Mouse (Mus musculus) CH12.LX (cell line): Measurements from ENCODE around the gene Prkce. TPM values are rescaled to one million over a fixed set of nuclear protein-coding genes. Genes with fewer than 3 reads are reported as not detected.
A peak's percentile ranks its signal among the peaks of the same experiment; 100 is the strongest.

Experiments
- DNase-seq: peaks from one replicate; pipeline ENCODE4 v3.0.0-alpha.2; 2013; ENCODE audit errors: extremely low read depth
- H3K27ac ChIP-seq: 2 replicates; pipeline ENCODE4 v1.5.1; 2012; ENCODE audit warnings: low read depth, mild to moderate bottlenecking, control low read depth, moderate library complexity; ENCODE audit not compliant: insufficient read depth
- H3K27me3 ChIP-seq: replicated peaks from 2 replicates; pipeline ENCODE3; 2012; ENCODE audit warnings: inconsistent platforms
- H3K36me3 ChIP-seq, 2 experiments: replicated peaks in 1 of 2; 2 replicates each; pipeline versions ENCODE3 to v1.6.1; 2012; ENCODE audit warnings: inconsistent platforms in 1 of 2, low read length in 1 of 2, mild to moderate bottlenecking in 1 of 2, mixed read lengths in 1 of 2, moderate library complexity in 1 of 2; ENCODE audit not compliant: control insufficient read depth in 1 of 2, insufficient read depth in 1 of 2
- H3K4me1 ChIP-seq, 2 experiments: 2 replicates each; pipeline ENCODE4 v1.6.1; 2012; ENCODE audit warnings: inconsistent platforms in 1 of 2, moderate library complexity in 1 of 2; ENCODE audit not compliant: insufficient read depth in 2 of 2, control insufficient read depth in 1 of 2
- H3K4me2 ChIP-seq: 2 replicates; pipeline ENCODE4 v1.6.1; 2012; ENCODE audit warnings: low read depth, mild to moderate bottlenecking, control low read depth; ENCODE audit not compliant: poor library complexity, insufficient read depth, severe bottlenecking
- H3K4me3 ChIP-seq, 3 experiments: fragments of 150-350 bp in 1 of 3; sonication (generic) in 1 of 3; replicated peaks in 1 of 3; 2 replicates each; pipeline versions ENCODE3 to v1.5.1; 2011 to 2012; ENCODE audit warnings: low read depth in 2 of 3, low read length in 2 of 3, mild to moderate bottlenecking in 2 of 3, moderate library complexity in 2 of 3, control low read depth in 1 of 3, improper control_type of control experiment in 1 of 3, inconsistent platforms in 1 of 3, mixed read lengths in 1 of 3; ENCODE audit not compliant: poor library complexity in 1 of 3
- H3K79me2 ChIP-seq: replicated peaks from 2 replicates; pipeline ENCODE4 v1.6.1; 2012; ENCODE audit warnings: mild to moderate bottlenecking, moderate library complexity; ENCODE audit not compliant: control insufficient read depth, poor library complexity, insufficient read depth, severe bottlenecking; ENCODE audit errors: extremely low read depth
- H3K9ac ChIP-seq: 2 replicates; pipeline ENCODE4 v1.6.1; 2012; ENCODE audit warnings: low read depth, mild to moderate bottlenecking, control low read depth, moderate library complexity; ENCODE audit not compliant: insufficient read depth
- H3K9me3 ChIP-seq: replicated peaks from 2 replicates; pipeline ENCODE3; 2012; ENCODE audit warnings: low read length, inconsistent platforms, mixed read lengths
- BHLHE40 ChIP-seq: IDR thresholded peaks from 2 replicates; pipeline ENCODE4 v1.6.1; 2011; ENCODE audit warnings: mild to moderate bottlenecking, low read depth, low read length, improper control_type of control experiment
- CHD1 ChIP-seq: IDR thresholded peaks from 2 replicates; pipeline ENCODE4 v1.6.1; 2012; ENCODE audit warnings: low read depth, low read length, improper control_type of control experiment, inconsistent platforms
- CHD2 ChIP-seq: IDR thresholded peaks from 2 replicates; pipeline ENCODE4 v1.6.1; 2011; ENCODE audit warnings: low read length, improper control_type of control experiment
- CTCF ChIP-seq, 2 experiments: IDR thresholded peaks in 1 of 2; conservative IDR thresholded peaks in 1 of 2; 2 replicates each; pipeline ENCODE4 v1.5.1; 2011 to 2012; ENCODE audit warnings: low read depth in 2 of 2, low read length in 2 of 2, improper control_type of control experiment in 1 of 2, inconsistent platforms in 1 of 2, mild to moderate bottlenecking in 1 of 2, moderate library complexity in 1 of 2
- E2F4 ChIP-seq: IDR thresholded peaks from 2 replicates; pipeline ENCODE4 v1.6.1; 2011; ENCODE audit warnings: low read depth, low read length, improper control_type of control experiment; ENCODE audit not compliant: insufficient replicate concordance
- ELF1 ChIP-seq: IDR thresholded peaks from 2 replicates; pipeline ENCODE4 v1.6.1; 2014; ENCODE audit warnings: low read depth, mild to moderate bottlenecking, inconsistent platforms, low read length, improper control_type of control experiment
- EP300 ChIP-seq: IDR thresholded peaks from 2 replicates; pipeline ENCODE4 v1.6.1; 2011; ENCODE audit warnings: low read length, improper control_type of control experiment
- ETS1 ChIP-seq: conservative IDR thresholded peaks from 2 replicates; pipeline ENCODE4 v1.6.1; 2012; ENCODE audit warnings: low read depth, mild to moderate bottlenecking, inconsistent platforms, low read length, improper control_type of control experiment, moderate library complexity
- GABPA ChIP-seq: IDR thresholded peaks from 2 replicates; pipeline ENCODE4 v1.6.1; 2012; ENCODE audit warnings: low read depth, low read length, improper control_type of control experiment, inconsistent platforms; ENCODE audit not compliant: insufficient replicate concordance
- HCFC1 ChIP-seq: IDR thresholded peaks from 2 replicates; pipeline ENCODE4 v1.6.1; 2012; ENCODE audit warnings: low read depth, mild to moderate bottlenecking, inconsistent platforms, low read length, improper control_type of control experiment
- IRF4 ChIP-seq: IDR thresholded peaks from 2 replicates; pipeline ENCODE4 v1.6.1; 2014; ENCODE audit warnings: low read depth, mild to moderate bottlenecking, inconsistent platforms, low read length, improper control_type of control experiment
- JUN ChIP-seq: IDR thresholded peaks from 2 replicates; pipeline ENCODE4 v1.6.1; 2011; ENCODE audit warnings: low read depth, mild to moderate bottlenecking, low read length, improper control_type of control experiment, moderate library complexity; ENCODE audit not compliant: insufficient read depth
- JUND ChIP-seq: conservative IDR thresholded peaks from 2 replicates; pipeline ENCODE4 v1.6.1; 2011; ENCODE audit warnings: low read depth, low read length, improper control_type of control experiment
- KAT2A ChIP-seq: IDR thresholded peaks from 2 replicates; pipeline ENCODE4 v1.6.1; 2012; ENCODE audit warnings: low read length, improper control_type of control experiment, inconsistent platforms; ENCODE audit not compliant: insufficient replicate concordance
- MAFK ChIP-seq: IDR thresholded peaks from 2 replicates; pipeline ENCODE4 v1.6.1; 2011; ENCODE audit warnings: low read length, improper control_type of control experiment; ENCODE audit not compliant: insufficient replicate concordance
- MAX ChIP-seq: IDR thresholded peaks from 2 replicates; pipeline ENCODE4 v1.6.1; 2011; ENCODE audit warnings: low read length, improper control_type of control experiment
- MAZ ChIP-seq: IDR thresholded peaks from 2 replicates; pipeline ENCODE4 v1.6.1; 2012; ENCODE audit warnings: low read depth, mild to moderate bottlenecking, inconsistent platforms, low read length, improper control_type of control experiment, moderate library complexity
- MEF2A ChIP-seq: IDR thresholded peaks from 2 replicates; pipeline ENCODE4 v1.6.1; 2014; ENCODE audit warnings: low read depth, mild to moderate bottlenecking, inconsistent platforms, low read length, improper control_type of control experiment, borderline replicate concordance
- MXI1 ChIP-seq: IDR thresholded peaks from 2 replicates; pipeline ENCODE4 v1.6.1; 2011; ENCODE audit warnings: mild to moderate bottlenecking, low read depth, low read length, improper control_type of control experiment
- MYC ChIP-seq: IDR thresholded peaks from 2 replicates; pipeline ENCODE4 v1.6.1; 2011; ENCODE audit warnings: low read depth, mild to moderate bottlenecking, improper control_type of control experiment, low read length
- NELFE ChIP-seq: IDR thresholded peaks from 2 replicates; pipeline ENCODE4 v1.6.1; 2011; ENCODE audit warnings: low read depth, low read length, improper control_type of control experiment
- NRF1 ChIP-seq: IDR thresholded peaks from 2 replicates; pipeline ENCODE4 v1.6.1; 2014; ENCODE audit warnings: low read depth, mild to moderate bottlenecking, inconsistent platforms, low read length, improper control_type of control experiment, moderate library complexity
- PAX5 ChIP-seq: IDR thresholded peaks from 2 replicates; pipeline ENCODE4 v1.6.1; 2012; ENCODE audit warnings: low read length, inconsistent platforms, mixed read lengths
- POLR2A ChIP-seq: IDR thresholded peaks from 2 replicates; pipeline ENCODE4 v1.6.1; 2011; ENCODE audit warnings: low read depth, mild to moderate bottlenecking, improper control_type of control experiment, low read length
- POLR2AphosphoS2 ChIP-seq: IDR thresholded peaks from 2 replicates; pipeline ENCODE4 v1.6.1; 2011; ENCODE audit warnings: low read depth, low read length, improper control_type of control experiment
- RAD21 ChIP-seq: IDR thresholded peaks from 2 replicates; pipeline ENCODE4 v1.6.1; 2011; ENCODE audit warnings: low read depth, mild to moderate bottlenecking, low read length, improper control_type of control experiment, moderate library complexity
- RCOR1 ChIP-seq: conservative IDR thresholded peaks from 2 replicates; pipeline ENCODE4 v1.6.1; 2012; ENCODE audit warnings: low read depth, mild to moderate bottlenecking, inconsistent platforms, low read length, improper control_type of control experiment
- SIN3A ChIP-seq: IDR thresholded peaks from 2 replicates; pipeline ENCODE4 v1.6.1; 2012; ENCODE audit warnings: low read length, improper control_type of control experiment, inconsistent platforms
- SMC3 ChIP-seq: IDR thresholded peaks from 2 replicates; pipeline ENCODE4 v1.6.1; 2011; ENCODE audit warnings: low read depth, low read length, improper control_type of control experiment
- TBP ChIP-seq: conservative IDR thresholded peaks from 2 replicates; pipeline ENCODE4 v1.6.1; 2011; ENCODE audit warnings: low read depth, low read length, improper control_type of control experiment
- TCF12 ChIP-seq: IDR thresholded peaks from 2 replicates; pipeline ENCODE4 v1.6.1; 2014; ENCODE audit warnings: low read depth, mild to moderate bottlenecking, inconsistent platforms, low read length, improper control_type of control experiment
- UBTF ChIP-seq: IDR thresholded peaks from 2 replicates; pipeline ENCODE4 v1.6.1; 2012; ENCODE audit warnings: low read depth, mild to moderate bottlenecking, inconsistent platforms, low read length, improper control_type of control experiment, moderate library complexity
- USF1 ChIP-seq: IDR thresholded peaks from 2 replicates; pipeline ENCODE4 v1.6.1; 2014; ENCODE audit warnings: low read depth, mild to moderate bottlenecking, inconsistent platforms, low read length, improper control_type of control experiment
- USF2 ChIP-seq: conservative IDR thresholded peaks from 2 replicates; pipeline ENCODE4 v1.6.1; 2011; ENCODE audit warnings: low read depth, low read length, improper control_type of control experiment
- ZC3H11A ChIP-seq: IDR thresholded peaks from 2 replicates; pipeline ENCODE4 v1.6.1; 2012; ENCODE audit warnings: low read depth, mild to moderate bottlenecking, inconsistent platforms, low read length, improper control_type of control experiment
- ZKSCAN1 ChIP-seq: IDR thresholded peaks from 2 replicates; pipeline ENCODE4 v1.6.1; 2012; ENCODE audit warnings: low read depth, inconsistent platforms, low read length, improper control_type of control experiment, borderline replicate concordance
- ZMIZ1 ChIP-seq: IDR thresholded peaks from 2 replicates; pipeline ENCODE4 v1.6.1; 2012; ENCODE audit warnings: low read depth, mild to moderate bottlenecking, inconsistent platforms, low read length, improper control_type of control experiment
- ZNF384 ChIP-seq: IDR thresholded peaks from 2 replicates; pipeline ENCODE4 v1.6.1; 2012; ENCODE audit warnings: low read depth, low read length, improper control_type of control experiment, inconsistent platforms
- dilution Hi-C: fragments of 300-500 bp; cut with MboI; formaldehyde crosslinking; loops from 2 replicates; pipeline ENCODE4 v1.14.3; 2020; ENCODE audit warnings: low sequenced_read_pairs; ENCODE audit not compliant: extremely low pct_unique_long_range_greater_than_20kb, extremely low pct_ligation_motif_present
- in situ Hi-C: fragments of 300-500 bp; cut with MboI; formaldehyde crosslinking; loops from 3 replicates; pipeline ENCODE4 v1.14.3; 2019; ENCODE audit warnings: low sequenced_read_pairs, low pct_ligation_motif_present, low pct_unique_long_range_greater_than_20kb, mixed read lengths
- polyA plus RNA-seq: library from polyadenylated mRNA; unstranded; fragments of >175 nt; gene quantifications from 2 replicates; pipeline ENCODE4 v1.2.1, GENCODE M21; 2012; ENCODE audit warnings: low read depth; ENCODE audit not compliant: insufficient read length
- total RNA-seq, 2 experiments: library from RNA; depleted of rRNA; stranded (reverse); fragments of 300-350 nt in 1 of 2; fragments of >200 nt in 1 of 2; gene quantifications; 2 replicates each; pipeline ENCODE4 v1.2.3; 2012 to 2014

Gene Prkce
- total and polyA plus RNA-seq, 3 experiments = 4.1 to 13.2 (median 11.4) TPM

DNA sequence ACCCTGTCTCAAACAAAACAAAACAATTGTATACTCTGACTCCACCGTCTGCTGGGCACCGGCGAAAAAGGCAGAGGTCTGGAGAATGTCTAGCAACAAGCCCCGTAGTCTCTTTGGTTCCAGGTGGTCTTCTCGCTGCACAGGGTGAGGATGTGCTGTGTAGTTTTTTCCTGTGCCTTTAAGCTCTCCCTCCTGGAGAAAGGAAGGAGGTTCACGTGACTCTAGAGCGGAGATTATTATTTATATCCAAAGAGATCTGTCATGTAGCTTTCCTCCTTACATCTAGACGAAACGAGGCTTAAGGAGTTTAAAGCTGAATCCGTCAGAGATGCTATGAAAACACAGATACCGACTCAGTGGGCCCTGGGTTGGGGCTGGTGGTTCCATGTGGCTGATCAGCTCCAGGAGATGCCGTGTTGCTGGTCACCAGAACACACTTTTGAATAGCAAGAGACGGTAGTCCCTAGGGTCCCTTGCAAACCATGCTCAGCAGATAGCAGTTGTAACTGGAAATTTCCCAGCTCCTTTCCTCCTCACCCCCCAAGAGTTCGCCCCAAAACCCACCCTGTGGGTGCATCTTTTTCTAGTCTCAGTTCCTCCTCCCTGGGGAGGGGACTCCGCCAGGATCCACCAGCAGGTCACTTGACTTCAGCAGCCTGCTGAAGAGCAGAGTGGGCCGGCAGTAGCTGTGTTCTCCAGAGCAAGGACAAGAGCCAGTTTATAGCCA, 196.9 kb downstream of the Prkce start:
- TF ChIP-seq MAFK = 0 out of 2 replicates have a peak, but pooled peaks have one; percentile 22
- no peak for TF ChIP-seq USF2
- no peak for TF ChIP-seq SMC3
- TF ChIP-seq MAX = 0 out of 2 replicates have a peak, but pooled peaks have one; percentile 41
- no peak for TF ChIP-seq JUN
- TF ChIP-seq EP300 = peak; percentile 72
- peak; percentile 75; the same call in 1 of the 2 replicates for TF ChIP-seq MAZ
- peak; percentile 67 for TF ChIP-seq IRF4
- TF ChIP-seq CHD2 = peak; percentile 33; the same call in 1 of the 2 replicates
- no peak; the same call in 1 of the 2 replicates for TF ChIP-seq MEF2A
- TF ChIP-seq GABPA = no peak
- no peak for TF ChIP-seq ZKSCAN1
- 0 out of 2 replicates have a peak, but pooled peaks have one; percentile 31 for TF ChIP-seq NELFE
- no peak for TF ChIP-seq SIN3A
- peak; percentile 22; the same call in 1 of the 2 replicates for TF ChIP-seq HCFC1
- peak; percentile 66; the same call in 1 of the 2 replicates for TF ChIP-seq TCF12
- TF ChIP-seq RCOR1 = no peak
- TF ChIP-seq KAT2A = 0 out of 2 replicates have a peak, but pooled peaks have one; percentile 34
- TF ChIP-seq MXI1 = peak; percentile 46; the same call in 1 of the 2 replicates
- TF ChIP-seq PAX5 = no peak
- TF ChIP-seq CHD1 = no peak
- TF ChIP-seq RAD21 = no peak
- peak; percentile 15; the same call in 1 of the 2 replicates for TF ChIP-seq USF1
- no peak for TF ChIP-seq ZNF384
- no peak for TF ChIP-seq E2F4
- TF ChIP-seq ZC3H11A = no peak
- no peak for TF ChIP-seq JUND
- TF ChIP-seq UBTF = 0 out of 2 replicates have a peak, but pooled peaks have one; percentile 12
- TF ChIP-seq NRF1 = no peak
- TF ChIP-seq TBP = 0 out of 2 replicates have a peak, but pooled peaks have one; percentile 30
- 0 out of 2 replicates have a peak, but pooled peaks have one; percentile 1 for TF ChIP-seq POLR2A
- TF ChIP-seq ELF1 = no peak
- TF ChIP-seq ZMIZ1 = no peak; the same call in 1 of the 2 replicates
- TF ChIP-seq MYC = peak; percentile 77
- no peak for TF ChIP-seq CTCF (conservative IDR thresholded peaks at IDR 0.05 in 1 of 2, IDR thresholded peaks at IDR 0.05 in 1 of 2; ENCODE audit: low read depth in 2 of 2, low read length in 2 of 2)
- TF ChIP-seq ETS1 = peak; percentile 66
- TF ChIP-seq POLR2AphosphoS2 = no peak
- peak; percentile 74 for TF ChIP-seq BHLHE40
- TF ChIP-seq, all 38 proteins: peak for 18
- H3K27me3 ChIP-seq = no peaks in the 10 kb centered on the region
- H3K36me3 ChIP-seq = peaks cover 0 to 12% of the 10 kb centered on the region in 2 experiments
- peak overlapping the region; percentile 66 for H3K4me2 ChIP-seq
- peak; percentile 60 for DNase-seq
- no peak overlapping the region for H3K4me3 ChIP-seq
- H3K9ac ChIP-seq = peak overlapping the region; percentile 52; the same call in 1 of the 2 replicates
- no peaks in the 10 kb centered on the region for H3K9me3 ChIP-seq
- H3K27ac ChIP-seq = peak overlapping the region; percentile 57
- in situ Hi-C loops (no loop called here), dilution Hi-C loops (no loop called here)
- H3K4me1 ChIP-seq = peaks cover 35 to 87% of the 10 kb centered on the region in 2 experiments
- peaks cover 4% of the 10 kb centered on the region; the same call in 1 of the 2 replicates for H3K79me2 ChIP-seq
